Mouse (Mus musculus) sigmoid colon, adult 10 weeks (tissue): Measurements from ENCODE around the gene Dhx38. TPM values are rescaled to one million over a fixed set of nuclear protein-coding genes. Genes with fewer than 3 reads are reported as not detected.

ENCODE experiments used
- polyA plus RNA-seq: library from polyadenylated mRNA; stranded (reverse); fragments of 350-450 nt; fragmentation: Illumina TruSeq; extraction: RNeasy Lipid Tissue Mini Kit (QIAGEN cat#74804); gene quantifications from one replicate; pipeline ENCODE4 v1.2.3, GENCODE M21; 2014; ENCODE audit warnings: low read depth, low replicate concordance

The Dhx38 gene
- 3.2 TPM for polyA plus RNA-seq

GRCm38 (mm10) chr8:109565498-109566333 lies at the start of gene Dhx38, which contains the start of gene Txnl4b:
Dhx38 (minus strand) TSS chr8:109565861.
Txnl4b (plus strand) TSS chr8:109565892.

GRCm38 (mm10) chr8:109614243-109615210 lies 48.9 kb upstream of the Dhx38 start, which contains the start of gene Pkd1l3:
Pkd1l3 (plus strand) TSS chr8:109614517.

GRCm38 (mm10) chr8:109608271-109609152 lies 42.9 kb upstream of the Dhx38 start, which contains the start of gene Dhodh:
Dhodh (minus strand) TSS chr8:109608673.

DNA sequence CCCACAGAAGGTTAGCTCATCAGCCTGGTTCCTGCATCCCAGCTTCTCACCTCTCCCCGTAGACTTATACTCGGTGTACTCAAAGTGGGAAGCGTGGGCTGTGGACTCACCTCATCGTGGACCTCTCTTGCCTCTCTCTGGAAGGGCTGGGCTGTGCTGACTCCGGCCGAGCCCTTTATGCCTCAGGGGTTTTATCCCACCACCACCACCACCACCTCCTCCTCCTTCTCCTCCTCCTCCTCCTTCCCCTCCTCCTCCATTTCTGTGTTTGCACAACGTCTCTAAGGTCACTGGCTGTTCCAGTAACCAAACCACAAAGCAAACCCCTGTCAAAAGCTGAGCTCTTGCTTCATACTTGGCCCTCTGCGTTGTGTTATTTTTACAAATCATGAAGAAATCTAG lies 13.2 kb upstream of the Dhx38 start, which contains the start of gene Hp:
Gene Hp, minus strand, starts transcription at position 273 of the 402 bp plus-strand sequence.

Other genes with a start within 250 kb of the Dhx38 start
- not detected for gene Pmfbp1, start 71.8 kb downstream of the Dhx38 start, polyA plus RNA-seq
- gene Txnl4b, start within 50 bp of the Dhx38 start, polyA plus RNA-seq: 14.7 TPM
- not detected for gene Hp, start 13.3 kb upstream of the Dhx38 start, polyA plus RNA-seq
- 2.8 TPM for gene Dhodh, start 42.8 kb upstream of the Dhx38 start, polyA plus RNA-seq
- gene Pkd1l3, start 48.7 kb upstream of the Dhx38 start, polyA plus RNA-seq: not detected
- 128 TPM for gene Ist1, start 127.4 kb upstream of the Dhx38 start, polyA plus RNA-seq
- 3.7 TPM for gene Zfp821, start 139.7 kb upstream of the Dhx38 start, polyA plus RNA-seq
- 16.7 TPM for gene Atxn1l, start 171.9 kb upstream of the Dhx38 start, polyA plus RNA-seq
- 208 TPM for gene Ap1g1, start 212.7 kb upstream of the Dhx38 start, polyA plus RNA-seq